ENCODE assay signal across 8 mouse cellular contexts in genomic region chr4:59360704-59361103, GRCm38 (mm10).
DNase-seq lines count a peak whose midpoint lies in the region; ATAC-seq and TF ChIP-seq lines count a peak whose summit lies in the region.

No protein-coding gene starts in this region.

- TF ChIP-seq CTCF in layer of hippocampus, adult 2 months (conservative IDR thresholded peaks at IDR 0.05) = peak; percentile 98

- DNase-seq in CD4-positive, CD25-positive, alpha-beta regulatory T cell, adult 2 months (ENCODE audit: low read depth, low spot score) = peak; percentile 87
- peak; percentile 90 for DNase-seq in adrenal gland, postnatal 10 days
- DNase-seq in embryonic facial prominence, embryonic 10.5 days (ENCODE audit: low spot score) = peak; percentile 80
- peak; percentile 53 to 84 for DNase-seq in layer of hippocampus, adult 2 months (ENCODE audit: low spot score in 2 of 2)
- DNase-seq in ovary, postnatal 14 days (ENCODE audit: low spot score) = peak; percentile 76
- DNase-seq in thymus, postnatal 14 days = peak; percentile 84

- H3K36me3 ChIP-seq in embryonic facial prominence, embryonic 10.5 days (replicated peaks) = no peaks in the 10 kb centered on the region
- H3K36me3 ChIP-seq in heart, embryonic 15.5 days = no peaks in the 10 kb centered on the region
- no peaks in the 10 kb centered on the region for H3K36me3 ChIP-seq in lung, embryonic 15.5 days

- H3K27me3 ChIP-seq in embryonic facial prominence, embryonic 10.5 days (replicated peaks; ENCODE audit: low read depth, poor library complexity, severe bottlenecking) = no peaks in the 10 kb centered on the region
- no peaks in the 10 kb centered on the region for H3K27me3 ChIP-seq in heart, embryonic 15.5 days
- H3K27me3 ChIP-seq in lung, embryonic 15.5 days = no peaks in the 10 kb centered on the region

- H3K27ac ChIP-seq in embryonic facial prominence, embryonic 10.5 days (replicated peaks) = no peak overlapping the region
- no peak overlapping the region for H3K27ac ChIP-seq in heart, embryonic 15.5 days
- H3K27ac ChIP-seq in layer of hippocampus, adult 2 months = no peak overlapping the region
- no peak overlapping the region for H3K27ac ChIP-seq in lung, embryonic 15.5 days

- no peaks in the 10 kb centered on the region for H3K9me3 ChIP-seq in embryonic facial prominence, embryonic 10.5 days
- H3K9me3 ChIP-seq in heart, embryonic 15.5 days (replicated peaks) = no peaks in the 10 kb centered on the region
- no peaks in the 10 kb centered on the region for H3K9me3 ChIP-seq in lung, embryonic 15.5 days

- peaks cover 13% of the 10 kb centered on the region for H3K4me1 ChIP-seq in embryonic facial prominence, embryonic 10.5 days
- peaks cover 26% of the 10 kb centered on the region for H3K4me1 ChIP-seq in heart, embryonic 15.5 days (replicated peaks)
- H3K4me1 ChIP-seq in lung, embryonic 15.5 days = peaks cover 33% of the 10 kb centered on the region

- no peak overlapping the region for H3K4me3 ChIP-seq in embryonic facial prominence, embryonic 10.5 days
- H3K4me3 ChIP-seq in heart, embryonic 15.5 days = no peak overlapping the region
- H3K4me3 ChIP-seq in layer of hippocampus, adult 2 months = no peak overlapping the region
- H3K4me3 ChIP-seq in lung, embryonic 15.5 days = no peak overlapping the region

- H3K4me2 ChIP-seq in heart, embryonic 15.5 days = peak overlapping the region; percentile 48
- peak overlapping the region; percentile 22; the same call in 1 of the 2 replicates for H3K4me2 ChIP-seq in lung, embryonic 15.5 days

- 4% methylated on average over 15 of the region's 15 CpGs for WGBS in embryonic facial prominence, embryonic 10.5 days
- WGBS in heart, embryonic 15.5 days = 5% methylated on average over 15 of the region's 15 CpGs
- 3% methylated on average over 15 of the region's 15 CpGs for WGBS in lung, embryonic 15.5 days

- H3K9ac ChIP-seq in heart, embryonic 15.5 days = no peak overlapping the region
- no peak overlapping the region for H3K9ac ChIP-seq in lung, embryonic 15.5 days

- ATAC-seq in heart, embryonic 15.5 days (replicated peaks; ENCODE audit: insufficient number of reproducible peaks, insufficient read depth, low FRiP score, low read depth) = no peak
- ATAC-seq in lung, embryonic 15.5 days (ENCODE audit: borderline replicate concordance, extremely low read depth, low FRiP score, low TSS enrichment) = no peak
